Mouse (Mus musculus) layer of hippocampus, adult 9-10 months (tissue): ENCODE measurements around the gene Tsks.

Source experiments
- DNase-seq: peaks from one replicate; pipeline ENCODE4 v3.0.0; 2022; ENCODE audit warnings: low spot score

The Tsks gene

GRCm38 (mm10) chr7:44978300-44978699 lies 35.3 kb downstream of the Tsks start:
- no peak for DNase-seq

GRCm38 (mm10) chr7:44981539-44981938 lies 38.5 kb downstream of the Tsks start:
- no peak for DNase-seq

GRCm38 (mm10) chr7:44983085-44983484 lies 40.1 kb downstream of the Tsks start:
- peak; percentile 82 for DNase-seq

- no peak for DNase-seq
Observed at GRCm38 (mm10) chr7:44983944-44984832, 41.2 kb downstream of the Tsks start.

GRCm38 (mm10) chr7:44984833-44985164 lies 41.8 kb downstream of the Tsks start:
- DNase-seq, result no peak

GRCm38 (mm10) chr7:44985595-44986191 lies 42.7 kb downstream of the Tsks start:
- no peak for DNase-seq

GRCm38 (mm10) chr7:44986192-44986878 lies 43.3 kb downstream of the Tsks start, which contains the start of gene Prmt1:
Prmt1 (minus strand) TSS chr7:44986568.
- peak; percentile 97 for DNase-seq

- DNase-seq, result no peak
Observed at GRCm38 (mm10) chr7:44986879-44987718, 44.1 kb downstream of the Tsks start.

GRCm38 (mm10) chr7:44996672-44997071 lies 53.7 kb downstream of the Tsks start:
- no peak for DNase-seq

- DNase-seq, result peak; percentile 97
Observed at GRCm38 (mm10) chr7:44997231-44997939, 54.4 kb downstream of the Tsks start, which contains the start of gene Irf3. Irf3 (plus strand) TSS chr7:44997648.

- DNase-seq, result no peak
Observed at GRCm38 (mm10) chr7:44997940-44998428, 55.0 kb downstream of the Tsks start.

- DNase-seq, result no peak
Observed at GRCm38 (mm10) chr7:44998501-44998955, 55.5 kb downstream of the Tsks start, which contains the start of gene Bcl2l12. Bcl2l12 (minus strand) TSS chr7:44998712.

- no peak for DNase-seq
Observed at GRCm38 (mm10) chr7:44999753-45000152, 56.7 kb downstream of the Tsks start.

- DNase-seq, result no peak
Observed at GRCm38 (mm10) chr7:45000539-45001114, 57.6 kb downstream of the Tsks start.

- DNase-seq, result no peak
Observed at GRCm38 (mm10) chr7:45002440-45002839, 59.4 kb downstream of the Tsks start.

GRCm38 (mm10) chr7:45004546-45004945 lies 61.5 kb downstream of the Tsks start:
- DNase-seq, result no peak

GRCm38 (mm10) chr7:45005321-45005992 lies 62.5 kb downstream of the Tsks start:
- DNase-seq, result no peak

- DNase-seq, result no peak
Observed at GRCm38 (mm10) chr7:45006503-45006902, 63.5 kb downstream of the Tsks start.

GRCm38 (mm10) chr7:45007141-45007540 lies 64.1 kb downstream of the Tsks start:
- DNase-seq, result no peak
